Mouse (Mus musculus): ENCODE data around the gene Srsf7.
A peak's percentile ranks its signal among the peaks of the same experiment; 100 is the strongest.

Srsf7 gene

DNA sequence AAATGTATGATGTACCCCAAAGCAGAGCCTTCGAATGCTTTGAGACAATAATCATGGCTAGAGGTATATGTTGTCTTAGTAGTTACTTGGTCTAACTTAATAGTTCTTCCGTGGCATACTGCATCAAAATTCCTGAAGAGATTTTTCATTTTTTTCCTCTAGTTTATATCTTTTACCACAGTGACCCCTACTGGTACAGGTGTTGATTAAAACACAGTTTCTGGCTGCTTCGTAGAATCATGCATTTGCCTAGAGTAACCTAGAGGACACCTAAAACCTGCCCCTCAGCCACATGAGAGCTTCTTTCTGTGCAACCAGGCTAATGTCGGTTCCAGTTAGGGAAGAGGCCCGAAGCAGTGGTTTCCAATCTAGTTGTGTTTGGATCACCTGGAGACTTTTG is 14.0 kb downstream of the Srsf7 start:
- DNase-seq: no peak

DNA sequence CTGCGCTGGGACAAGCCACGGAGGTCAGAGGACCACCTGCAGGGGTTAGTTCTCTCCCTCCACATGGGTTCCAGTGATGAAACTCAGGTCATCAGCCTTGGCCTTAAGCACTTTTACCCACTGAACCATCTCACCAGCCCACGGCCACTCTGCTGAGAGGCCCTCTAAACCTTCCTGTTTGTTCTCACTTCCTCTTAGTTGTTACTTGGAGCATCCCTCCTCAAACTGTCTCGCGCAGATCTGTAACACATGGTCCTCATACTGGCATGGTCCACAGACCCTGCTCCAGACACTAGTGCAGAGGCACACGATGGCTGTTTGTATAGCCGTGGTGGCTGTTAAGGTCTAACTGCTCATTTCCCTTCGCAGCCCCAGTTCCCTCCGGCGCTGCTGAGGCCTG is 23.5 kb downstream of the Srsf7 start:
- DNase-seq: no peak

DNA sequence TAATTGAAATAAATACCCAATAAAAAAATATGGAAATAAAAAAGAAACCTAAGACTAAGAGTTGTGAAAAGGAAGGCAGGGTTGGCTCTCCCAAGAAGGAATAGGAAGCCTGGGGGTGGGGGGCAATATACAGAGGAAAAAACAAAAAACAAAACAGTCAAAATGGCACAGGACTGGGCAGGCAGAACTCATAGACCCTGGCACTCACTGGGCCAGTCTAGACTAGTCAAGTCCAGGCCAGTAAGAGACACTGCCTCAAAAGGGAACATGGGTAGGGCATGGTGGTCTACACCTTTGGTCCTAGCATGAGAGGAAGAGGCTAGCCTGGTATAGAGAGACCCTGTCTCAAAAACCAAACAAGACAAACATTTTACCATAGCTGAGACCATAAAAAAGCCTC is 26.6 kb downstream of the Srsf7 start:
- no peak for DNase-seq

DNA sequence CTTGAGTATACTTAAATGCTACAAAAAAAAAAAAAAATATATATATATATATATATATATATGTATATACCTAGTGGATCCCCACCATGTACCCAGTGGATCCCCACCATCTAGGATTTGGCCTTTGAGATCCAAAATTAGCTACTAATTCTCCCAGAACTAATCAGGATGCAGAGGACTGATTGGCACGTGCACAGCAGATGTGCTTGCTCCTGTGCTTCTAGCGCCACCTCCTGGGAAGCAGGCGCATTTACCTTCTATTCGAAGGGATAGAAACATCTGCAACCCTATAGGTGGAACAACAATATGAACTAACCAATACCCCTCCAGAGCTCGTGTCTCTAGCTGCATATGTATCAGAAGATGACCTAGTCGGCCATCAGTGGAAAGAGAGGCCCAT is 27.1 kb downstream of the Srsf7 start:
- DNase-seq: peak; percentile 82 to 84

DNA sequence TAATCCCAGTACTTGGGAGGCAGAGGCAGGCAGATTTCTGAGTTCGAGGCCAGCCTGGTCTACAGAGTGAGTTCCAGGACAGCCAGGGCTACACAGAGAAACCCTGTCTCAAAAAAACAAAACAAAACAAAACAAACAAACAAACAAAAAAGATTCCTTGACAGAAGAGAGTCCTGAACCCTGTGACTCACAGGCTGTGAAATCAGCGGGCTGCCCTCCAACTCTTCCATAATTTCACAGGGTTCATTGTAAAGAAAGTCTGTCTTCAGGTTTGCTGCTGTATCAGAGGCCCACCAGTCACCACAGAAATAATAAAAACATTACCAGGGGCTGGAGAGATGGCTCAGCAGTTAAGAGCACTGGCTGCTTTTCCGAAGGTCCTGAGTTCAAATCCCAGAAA is 28.3 kb downstream of the Srsf7 start:
- DNase-seq: peak in 1 of 2 experiments; percentile 0

DNA sequence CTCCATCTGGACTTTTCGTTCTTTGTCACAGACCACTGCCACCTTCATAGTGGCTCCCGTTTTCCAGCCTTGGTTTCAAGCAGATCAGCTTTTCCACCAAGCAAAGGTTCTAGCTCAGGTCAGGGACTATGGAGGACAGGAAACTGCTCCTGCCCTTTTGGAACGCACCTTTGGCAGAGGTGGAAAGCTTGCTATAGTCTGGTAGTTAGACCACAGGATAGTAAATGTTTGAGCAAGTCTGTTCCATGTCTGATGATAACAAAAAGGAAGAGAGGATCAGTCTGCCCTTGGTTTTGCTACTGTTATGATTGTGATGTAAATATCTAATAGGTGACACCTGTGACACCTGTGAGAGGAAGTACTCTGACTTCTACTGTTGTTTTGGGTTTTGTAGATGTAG is 31.1 kb downstream of the Srsf7 start:
- no peak for DNase-seq

DNA sequence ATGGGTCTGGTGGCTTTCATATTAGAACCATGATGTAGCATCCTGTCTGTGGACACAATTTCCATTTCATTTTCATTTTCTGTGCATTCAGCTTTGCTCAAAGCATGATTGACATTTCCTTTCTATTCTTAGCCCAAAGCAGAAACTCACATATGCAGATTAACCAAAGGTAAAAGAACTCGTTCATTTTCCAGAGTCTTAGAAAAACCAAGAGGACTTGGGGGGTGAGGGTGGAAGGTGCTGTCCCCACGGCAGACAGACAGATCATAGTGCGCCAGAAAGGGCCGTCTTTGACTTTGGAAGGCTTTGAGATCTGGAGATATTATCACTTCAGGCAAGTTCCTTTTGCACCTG is 31.7 kb downstream of the Srsf7 start:
- DNase-seq: no peak

DNA sequence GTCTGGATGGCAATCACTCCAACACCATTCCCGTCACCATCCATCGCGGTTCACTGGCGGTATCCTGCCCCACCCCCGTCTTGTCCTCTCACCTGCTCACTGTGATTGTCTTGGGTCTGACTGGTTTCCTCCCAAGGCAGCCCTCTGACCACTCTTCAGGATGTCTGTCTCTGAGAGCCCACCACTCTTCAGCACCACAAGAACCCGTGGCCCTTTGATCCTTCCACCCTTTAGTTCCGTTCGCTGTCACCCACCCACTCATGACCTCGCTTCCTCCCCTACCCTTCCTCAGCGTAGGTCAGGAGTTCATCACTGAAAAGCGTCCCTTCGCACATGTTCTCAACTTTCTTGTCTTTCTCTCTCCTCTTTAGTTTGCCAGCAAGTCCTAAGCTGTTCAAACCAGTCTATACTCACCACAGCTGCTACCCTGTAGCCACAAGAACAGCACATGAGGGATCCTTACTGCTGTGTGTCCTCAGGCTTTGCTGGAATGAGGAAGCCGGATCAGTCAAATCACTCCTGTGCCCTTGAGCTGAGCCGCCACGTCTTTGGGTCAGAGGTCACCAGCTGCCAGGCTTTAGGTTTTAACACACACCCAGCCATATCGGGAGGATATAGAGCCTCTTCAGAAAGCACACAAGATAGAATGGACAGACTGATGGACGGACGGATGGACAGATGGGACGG is 32.3 kb downstream of the Srsf7 start:
- no peak for DNase-seq

DNA sequence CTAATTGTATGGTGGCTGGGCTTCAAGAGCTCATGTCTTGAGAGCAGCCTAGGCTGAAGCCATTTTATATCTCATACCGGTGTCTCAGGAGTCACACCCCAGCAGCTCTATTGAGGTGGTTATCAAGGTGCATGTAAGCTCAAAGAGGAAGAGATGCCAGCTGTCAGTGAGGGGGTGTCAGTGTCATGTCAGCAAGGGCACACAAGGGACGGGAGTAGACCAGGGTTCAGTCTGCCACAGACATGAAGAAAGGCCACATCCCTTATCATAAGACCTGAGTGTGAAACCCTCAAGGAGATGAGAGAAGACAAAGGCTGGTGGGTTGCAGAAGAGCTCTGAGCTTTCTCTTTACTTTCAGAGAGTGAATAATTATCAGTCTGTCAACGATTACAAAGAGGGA is 33.0 kb downstream of the Srsf7 start:
- DNase-seq: no peak

DNA sequence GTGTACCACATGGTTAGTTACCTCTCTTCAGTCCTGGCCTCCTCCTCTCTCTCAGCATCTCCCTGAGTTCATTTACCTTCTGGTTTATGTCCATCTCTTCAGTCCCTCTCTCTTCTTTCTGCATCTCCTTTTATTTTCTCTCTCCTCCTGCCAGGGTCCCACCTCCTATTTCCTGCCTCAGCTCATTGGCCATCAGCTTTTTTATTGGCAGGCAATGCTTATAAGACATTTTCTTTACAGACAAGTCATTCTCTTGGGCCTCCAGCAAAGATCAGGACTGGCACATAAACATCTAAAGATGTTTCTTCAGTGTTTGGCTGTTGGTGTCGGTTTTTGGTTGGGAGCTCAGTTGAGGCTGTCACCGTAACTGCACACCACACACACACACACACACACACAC is 33.4 kb downstream of the Srsf7 start:
- DNase-seq: no peak

DNA sequence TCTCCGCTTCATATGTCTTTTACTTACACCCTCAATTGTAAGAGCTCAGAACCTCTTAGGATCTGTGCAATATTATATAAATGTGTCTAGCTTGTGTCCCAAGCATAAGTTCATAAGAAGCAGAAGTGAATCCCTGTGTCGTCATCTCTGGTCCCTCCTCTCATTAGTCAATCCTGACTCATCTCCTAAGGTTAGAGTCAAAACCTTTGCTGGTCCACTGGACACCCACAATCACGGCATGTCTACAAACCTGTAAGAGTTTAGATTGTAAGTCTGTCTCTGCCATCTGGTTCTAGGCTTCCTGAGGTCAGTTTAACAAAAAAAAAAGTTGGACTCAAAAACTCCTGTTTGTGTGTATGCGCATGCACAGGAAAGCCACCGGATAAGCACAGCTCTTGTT is 34.3 kb downstream of the Srsf7 start:
- DNase-seq: no peak

DNA sequence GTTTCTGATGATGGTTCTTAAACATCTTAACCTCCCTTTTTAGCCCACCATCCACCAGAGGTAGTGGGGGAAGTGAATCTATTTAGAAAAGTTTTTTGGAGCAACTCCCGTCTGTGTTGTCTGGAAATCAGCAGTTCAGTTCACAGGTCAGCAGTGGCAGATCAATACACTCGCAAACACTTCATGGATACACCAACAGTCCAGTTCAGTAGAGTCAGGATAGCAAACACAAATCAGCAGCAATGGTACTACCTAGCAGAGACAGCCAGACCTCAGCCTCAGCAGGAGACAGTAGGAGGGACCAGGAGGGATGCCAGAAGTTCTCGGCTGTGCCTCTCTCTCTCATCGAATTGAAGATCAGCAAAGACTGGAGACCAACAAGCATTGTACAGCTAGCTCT is 35.2 kb downstream of the Srsf7 start:
- DNase-seq: no peak

DNA sequence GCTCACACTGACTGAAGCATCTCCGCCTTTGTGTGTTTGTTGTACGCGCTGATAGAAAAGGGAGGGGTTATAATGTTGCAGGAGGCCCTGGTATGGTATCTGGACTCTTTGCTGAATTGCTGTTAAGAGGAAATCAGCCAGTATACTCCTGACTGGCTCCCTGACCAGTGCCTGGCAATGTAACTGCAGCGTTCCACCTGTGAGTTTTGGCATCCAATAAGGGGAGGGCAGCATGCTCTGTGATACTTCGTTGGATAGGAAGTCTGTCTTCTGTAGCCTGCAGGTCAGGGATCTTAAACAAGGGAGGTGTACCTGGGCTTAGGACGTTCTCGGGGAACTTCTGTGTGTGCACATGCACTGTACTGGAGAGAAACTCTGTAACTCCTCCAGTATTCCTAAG is 36.2 kb downstream of the Srsf7 start:
- DNase-seq: no peak

DNA sequence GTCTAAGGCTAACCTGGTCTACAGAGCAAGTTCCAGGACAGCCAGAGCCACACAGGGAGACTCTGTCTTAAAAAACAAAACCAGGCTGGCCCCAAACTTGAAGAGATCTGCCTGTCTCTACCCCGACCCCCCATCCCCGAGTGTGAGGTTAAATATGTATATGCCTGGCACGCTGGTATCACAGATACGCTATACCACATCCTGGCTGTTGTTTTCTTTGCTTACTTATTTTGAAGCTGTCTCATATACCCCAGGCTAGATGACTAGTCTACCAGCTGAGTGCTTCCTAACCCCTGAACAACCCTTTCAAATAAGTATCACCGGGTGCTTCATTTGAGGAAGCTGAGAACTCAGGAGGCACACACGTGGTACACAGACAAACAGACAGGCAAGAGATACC is 37.3 kb downstream of the Srsf7 start:
- no peak for DNase-seq

DNA sequence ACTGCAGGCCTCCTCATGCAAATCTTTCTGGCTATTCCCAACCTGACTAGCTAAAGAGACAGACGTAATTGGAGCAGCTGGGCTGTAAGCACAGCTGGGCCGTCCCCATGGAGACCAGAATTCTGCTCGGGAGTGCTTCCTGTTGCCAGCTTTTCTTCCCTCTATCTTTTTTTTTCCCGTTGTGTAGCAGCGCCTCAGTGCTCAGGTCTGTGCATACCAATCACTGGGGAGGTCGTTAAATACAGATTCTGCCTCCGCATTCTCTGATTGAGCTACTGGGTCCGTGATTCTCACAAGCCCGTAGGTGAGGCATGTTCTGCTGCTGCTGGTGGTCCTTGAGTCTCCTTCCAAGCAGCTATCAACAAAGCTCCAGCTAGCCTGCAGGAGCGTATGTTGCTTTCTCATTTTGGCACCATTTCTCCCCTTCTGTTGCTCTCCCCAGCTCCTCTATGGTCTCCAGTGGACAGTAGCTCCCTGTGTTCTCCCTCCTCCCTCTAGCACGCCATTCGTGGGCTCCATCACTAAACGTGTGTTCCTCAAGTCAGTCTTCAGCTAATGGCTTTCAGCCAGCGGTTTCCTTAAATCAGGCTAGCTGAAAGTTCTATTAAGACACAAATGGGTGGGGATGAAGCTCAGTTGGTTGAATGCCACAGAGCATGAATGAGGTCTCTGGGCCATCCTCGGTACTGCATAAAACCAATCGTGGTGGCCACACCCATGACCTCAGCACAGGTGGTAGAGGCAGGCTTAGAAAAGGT is 38.5 kb downstream of the Srsf7 start:
- peak in 1 of 2 experiments; percentile 11 for DNase-seq

DNA sequence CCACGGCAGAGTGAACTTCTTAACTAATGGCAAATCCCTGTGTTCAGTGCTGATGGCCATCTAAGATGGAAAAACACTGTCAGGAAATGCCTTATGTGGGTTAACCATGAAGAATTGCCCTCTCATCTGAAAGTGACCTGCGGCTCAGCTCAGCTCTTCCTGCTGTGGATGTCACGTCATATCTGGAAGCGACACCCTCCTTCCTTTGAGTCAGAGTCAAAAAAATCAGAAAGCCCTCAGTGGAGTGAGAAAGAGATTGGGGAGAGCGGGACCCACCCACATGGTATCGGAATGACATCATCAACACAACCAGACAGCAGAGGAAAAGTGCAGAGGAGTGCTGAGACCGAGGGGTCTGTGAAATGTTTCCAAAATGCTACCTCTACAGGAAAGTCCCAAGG is 39.3 kb downstream of the Srsf7 start:
- peak; percentile 41 to 57 for DNase-seq

DNA sequence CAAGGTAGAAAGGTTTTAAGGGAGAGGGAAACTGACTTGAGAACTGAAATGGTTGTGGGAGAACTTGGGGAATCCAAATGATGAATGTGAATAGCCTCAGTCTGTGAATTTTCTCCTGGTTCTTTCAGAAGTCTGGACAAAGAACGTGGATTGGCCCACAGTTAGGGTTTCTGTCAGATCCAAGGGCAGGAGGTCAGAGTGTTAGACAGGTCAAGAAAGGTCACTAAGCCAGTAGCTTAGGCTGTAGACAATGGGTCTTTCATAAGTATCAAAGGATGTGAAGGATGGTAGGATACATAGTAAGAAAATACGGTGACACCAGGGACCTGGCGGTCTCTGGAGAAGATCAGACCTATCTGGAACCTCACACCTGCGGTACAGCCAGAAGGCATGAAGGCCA is 39.7 kb downstream of the Srsf7 start:
- no peak for DNase-seq

DNA sequence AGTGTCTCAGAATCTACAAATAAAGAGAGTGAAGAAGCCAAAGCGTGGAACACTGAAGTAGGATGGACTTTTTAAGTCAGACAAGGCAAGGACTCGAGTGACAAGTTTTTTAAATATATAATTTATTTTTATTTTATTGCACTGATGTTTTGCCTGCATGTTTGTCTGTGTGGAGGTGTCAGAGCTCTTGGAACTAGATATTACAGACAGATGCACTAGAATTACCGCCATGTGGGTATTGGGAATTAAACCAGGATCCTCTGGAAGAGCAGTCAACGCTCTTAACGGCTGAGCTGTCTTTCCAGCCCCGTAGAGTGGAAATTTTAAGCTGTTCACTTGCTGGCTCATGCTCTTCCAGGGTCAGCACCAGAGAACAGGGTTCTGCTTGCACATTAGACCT is 40.8 kb downstream of the Srsf7 start:
- DNase-seq: no peak

DNA sequence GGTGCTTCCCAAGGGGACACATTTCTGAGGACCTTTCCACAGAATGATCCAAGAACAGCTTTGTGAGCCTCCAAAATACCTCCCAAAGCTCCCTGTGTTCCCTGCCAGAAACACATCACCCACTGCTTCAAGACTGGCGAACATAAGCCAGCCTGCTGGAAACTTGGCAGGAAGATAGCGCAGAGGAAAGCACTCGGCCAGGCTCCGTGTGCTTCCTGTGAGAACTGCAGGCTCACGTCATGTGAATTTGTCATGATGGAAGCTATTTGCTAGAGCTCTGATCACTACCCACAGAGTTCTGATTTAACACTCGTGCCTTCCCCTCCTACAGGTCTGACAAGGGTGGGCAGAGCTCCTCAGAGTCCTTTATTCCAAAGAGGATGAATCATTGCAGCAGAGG is 41.4 kb downstream of the Srsf7 start:
- peak; percentile 11 to 50 for DNase-seq

DNA sequence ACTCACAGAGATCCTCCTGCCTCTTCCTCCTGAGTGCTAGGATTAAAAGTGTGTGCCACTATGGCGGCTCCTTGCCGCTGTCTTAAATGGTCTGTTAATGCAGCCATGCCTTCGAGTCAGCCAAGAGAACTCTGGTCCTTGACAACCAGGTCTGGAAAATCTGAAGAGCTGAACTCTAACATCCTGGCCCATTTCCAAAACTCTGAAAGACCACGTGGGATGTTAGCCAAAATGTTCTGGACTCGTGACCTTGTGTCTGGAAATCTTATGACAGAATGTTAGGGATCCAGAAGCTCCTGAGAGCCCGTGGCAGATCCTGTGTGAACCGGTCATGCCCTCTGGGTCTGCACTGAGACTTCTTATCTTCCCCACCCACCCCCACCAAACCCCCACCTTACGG is 43.1 kb downstream of the Srsf7 start:
- DNase-seq: peak; percentile 57 to 72

DNA sequence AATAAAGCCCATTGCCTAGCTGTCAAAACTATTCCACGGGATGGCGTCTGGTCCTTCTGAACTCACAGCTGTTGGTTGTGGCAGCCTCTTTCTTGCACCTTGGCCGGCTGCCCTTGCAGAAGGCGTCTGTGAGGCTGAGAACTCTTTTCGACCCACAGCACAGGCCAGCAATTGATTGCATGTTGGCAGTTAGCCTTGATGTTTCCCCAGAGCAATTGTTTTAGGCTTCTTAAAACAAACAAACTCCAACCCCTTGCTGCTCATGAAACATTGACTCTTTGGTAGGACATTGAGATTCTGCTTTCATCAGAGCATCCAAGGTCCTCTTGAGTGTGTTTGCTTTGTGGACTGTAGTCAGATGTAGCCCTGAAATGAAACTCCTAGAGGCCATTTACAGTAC is 46.7 kb downstream of the Srsf7 start:
- DNase-seq: peak; percentile 77 to 86

DNA sequence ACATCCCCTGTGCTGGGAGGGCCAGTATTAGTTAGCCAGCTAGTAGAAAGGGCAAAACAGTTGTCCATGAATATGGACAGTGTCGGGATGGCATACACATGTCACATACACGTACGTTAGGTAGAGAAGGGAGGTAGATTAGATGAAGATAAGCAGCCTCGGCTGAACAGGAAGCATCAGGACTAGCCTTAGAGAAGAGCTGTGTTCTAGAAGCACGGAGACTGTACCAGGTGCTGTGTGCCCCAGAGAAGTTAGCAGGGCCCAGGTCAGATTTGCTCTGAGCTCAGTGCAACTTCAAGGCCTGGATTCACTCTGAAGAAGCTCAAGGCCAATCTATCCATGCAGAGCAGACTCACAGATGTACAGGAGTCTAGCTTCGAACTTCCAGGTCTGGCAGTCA is 49.6 kb downstream of the Srsf7 start:
- DNase-seq: no peak

DNA sequence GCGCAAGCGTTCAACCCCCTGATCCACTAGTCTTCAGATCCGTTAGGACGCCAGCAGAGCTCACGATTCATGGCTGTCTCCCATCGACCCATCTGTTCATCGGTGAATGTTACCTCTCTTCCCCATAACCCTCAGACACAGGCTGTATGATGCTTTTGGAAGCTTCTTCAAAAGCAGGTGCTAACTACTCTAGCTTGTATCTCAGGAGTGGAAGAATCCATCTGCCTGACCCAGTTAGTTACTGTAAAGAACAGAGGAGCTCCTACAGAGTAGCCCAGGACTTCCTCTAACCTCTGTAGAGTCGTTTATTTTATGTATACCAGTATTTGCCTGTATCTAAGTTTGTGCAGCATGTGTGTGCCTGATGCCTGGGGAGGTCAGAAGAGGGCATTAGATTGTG is 50.2 kb downstream of the Srsf7 start:
- no peak for DNase-seq

DNA sequence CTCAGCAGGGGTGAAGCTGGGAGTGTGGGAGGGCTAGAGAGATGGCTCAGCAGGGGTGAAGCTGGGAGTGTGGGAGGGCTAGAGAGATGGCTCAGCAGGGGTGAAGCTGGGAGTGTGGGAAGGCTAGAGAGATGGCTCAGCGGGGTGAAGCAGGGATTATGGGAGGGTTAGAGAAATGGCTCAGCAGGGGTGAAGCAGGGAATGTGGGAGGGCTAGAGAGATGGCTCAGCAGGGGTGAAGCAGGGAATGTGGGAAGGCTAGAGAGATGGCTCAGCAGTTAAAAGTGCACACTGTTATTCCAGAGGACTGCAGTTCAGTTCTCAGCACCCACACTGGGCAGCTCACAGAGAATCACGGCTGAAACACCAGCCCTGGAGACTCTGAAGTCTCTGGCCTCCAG is 53.5 kb downstream of the Srsf7 start:
- no peak for DNase-seq
